Mouse (Mus musculus) hindbrain, embryonic 15.5 days (tissue): ENCODE measurements at regions not wholly inside any gene's neighbourhood (a gene's known extent, or its start where the extent isn't known, plus 50 kb on each side); places are given as distances from the start of the nearest gene placed in this dataset.

Experiments
- ATAC-seq: fragments of 200-750 bp; cut with Nextera tagmentation; 2 replicates; pipeline ENCODE4 v1.8.0; 2017; ENCODE audit warnings: low read depth, moderate number of reproducible peaks, moderate TSS enrichment; ENCODE audit not compliant: low FRiP score
- H3K27ac ChIP-seq: fragments of 300-500 bp; sonication (generic); replicated peaks from 2 replicates; pipeline ENCODE4 v1.5.1; 2015; ENCODE audit warnings: mild to moderate bottlenecking, inconsistent platforms
- H3K27me3 ChIP-seq: fragments of 300-500 bp; sonication (generic); 2 replicates; pipeline ENCODE4 v1.6.1; 2015; ENCODE audit warnings: control low read depth, inconsistent platforms
- H3K36me3 ChIP-seq: fragments of 300-500 bp; sonication (generic); 2 replicates; pipeline ENCODE4 v1.6.1; 2015; ENCODE audit warnings: control low read depth, inconsistent platforms
- H3K4me1 ChIP-seq: fragments of 300-500 bp; sonication (generic); replicated peaks from 2 replicates; pipeline ENCODE4 v1.6.1; 2015; ENCODE audit warnings: control low read depth, inconsistent platforms
- H3K4me2 ChIP-seq: fragments of 300-500 bp; sonication (generic); 2 replicates; pipeline ENCODE4 v1.6.1; 2015; ENCODE audit warnings: moderate library complexity, mild to moderate bottlenecking, inconsistent platforms
- H3K4me3 ChIP-seq: fragments of 300-500 bp; sonication (generic); 2 replicates; pipeline ENCODE4 v1.5.1; 2015; ENCODE audit warnings: mild to moderate bottlenecking, inconsistent platforms
- H3K9ac ChIP-seq: fragments of 300-500 bp; sonication (generic); 2 replicates; pipeline ENCODE4 v1.6.1; 2015; ENCODE audit warnings: inconsistent platforms
- H3K9me3 ChIP-seq: fragments of 300-500 bp; sonication (generic); 2 replicates; pipeline ENCODE4 v1.6.1; 2016; ENCODE audit warnings: control low read depth, inconsistent platforms
- WGBS: fragments of 180-500 bp; shearing (Covaris S2); methylation state at CpG from one replicate; pipeline ENCODE4 v1.1.7; 2015; 5-methylcytosine and 5-hydroxymethylcytosine counted together

DNA sequence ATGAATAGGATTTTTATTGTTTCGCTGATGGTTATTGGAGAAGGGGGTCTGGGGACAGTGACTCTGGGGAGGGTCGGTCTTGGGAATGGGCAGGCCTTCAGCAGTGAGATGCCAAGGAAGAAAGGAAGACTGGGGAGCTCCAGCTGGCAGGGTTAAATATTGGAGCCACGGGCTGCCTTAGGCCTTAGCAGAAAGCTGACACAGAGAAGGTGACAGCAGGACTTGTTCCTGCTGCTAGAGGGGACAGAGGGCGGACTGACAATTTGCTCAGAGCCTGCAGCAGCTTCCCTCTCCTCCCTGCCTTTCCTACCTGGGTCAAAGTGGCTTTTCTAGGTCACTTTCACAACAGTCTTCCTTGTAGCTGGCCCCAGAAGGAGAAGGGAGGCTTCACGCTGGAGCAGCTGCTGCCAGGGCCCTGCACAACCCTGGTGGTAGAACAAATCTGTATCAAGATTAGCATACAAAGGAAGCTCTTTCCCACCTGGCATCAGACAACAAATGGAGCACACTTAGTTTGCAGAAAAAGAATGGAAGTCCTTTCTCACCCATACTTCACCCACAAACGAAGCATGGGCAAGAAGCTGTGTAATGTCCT lies 130.2 kb downstream of the Gadd45g start:
- Histone ChIP-seq H3K27me3 (no peaks in the 10 kb centered on the region), H3K4me1 (peaks cover 8% of the 10 kb centered on the region; the same call in 1 of the 2 replicates), H3K4me2 (no peak overlapping the region), H3K27ac (no peak overlapping the region), H3K4me3 (no peak overlapping the region), H3K9ac (no peak overlapping the region), H3K36me3 (no peaks in the 10 kb centered on the region), H3K9me3 (no peaks in the 10 kb centered on the region)
- 63% methylated on average over 6 of the region's 6 CpGs for WGBS
- no peak for ATAC-seq

DNA sequence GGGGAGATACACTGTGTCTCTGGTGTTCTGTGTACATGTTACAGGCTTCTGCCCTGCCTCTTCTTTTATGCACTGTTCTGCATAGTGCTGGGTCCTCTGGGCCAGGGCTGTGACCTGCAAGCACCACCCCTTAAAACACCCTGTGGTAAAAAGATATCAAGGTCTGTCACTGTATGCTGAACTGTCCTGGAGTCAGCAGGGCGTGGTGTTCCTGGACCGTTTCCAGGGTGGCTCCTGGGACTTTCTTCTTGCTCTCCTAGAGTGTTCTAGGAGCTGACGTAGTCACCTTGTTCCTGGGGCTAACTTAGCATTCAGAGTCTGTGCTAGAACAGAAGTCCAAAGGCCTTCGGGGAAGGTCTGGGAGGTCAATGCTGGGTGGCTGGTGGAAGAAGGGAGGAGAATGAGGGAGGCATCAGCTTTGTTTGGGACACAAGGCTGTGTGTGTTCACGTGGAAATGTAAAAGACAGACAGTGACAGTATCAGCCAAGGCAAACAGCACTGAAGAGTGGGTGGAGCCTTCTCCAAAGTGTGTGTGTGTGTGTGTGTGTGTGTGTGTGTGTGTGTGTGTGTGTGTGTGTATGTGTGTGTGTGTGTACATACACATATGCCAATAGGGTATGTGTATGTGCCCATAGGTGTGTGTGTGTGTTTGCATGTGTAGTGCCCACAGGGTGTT lies 133.0 kb downstream of the Gadd45g start:
- Histone ChIP-seq H3K27ac (no peak overlapping the region), H3K36me3 (no peaks in the 10 kb centered on the region), H3K4me2 (no peak overlapping the region), H3K27me3 (no peaks in the 10 kb centered on the region), H3K4me1 (peaks cover 8% of the 10 kb centered on the region; the same call in 1 of the 2 replicates), H3K9ac (no peak overlapping the region), H3K9me3 (no peaks in the 10 kb centered on the region), H3K4me3 (no peak overlapping the region)
- ATAC-seq = no peak
- WGBS = 74% methylated on average over 5 of the region's 5 CpGs

DNA sequence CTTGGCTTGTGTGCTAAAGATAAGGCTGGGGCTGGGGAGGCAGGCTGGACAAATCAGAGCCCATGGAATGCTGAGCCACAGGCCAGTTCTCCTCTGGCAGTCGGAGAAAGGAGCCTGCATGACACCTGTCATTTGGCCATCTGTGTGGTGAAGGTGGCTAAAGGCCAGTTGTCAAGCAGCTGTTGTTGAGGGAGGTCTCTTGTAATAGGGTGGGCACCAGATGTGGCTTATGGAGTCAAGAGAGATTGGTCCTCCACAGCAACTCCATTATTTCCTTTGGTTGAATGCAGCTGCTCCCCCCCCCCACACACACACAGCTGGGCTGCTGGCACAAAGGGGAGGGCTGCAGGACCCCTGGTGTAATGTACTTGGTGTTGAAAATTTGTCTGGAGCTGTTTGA lies 133.9 kb downstream of the Gadd45g start:
- 84% methylated on average over 1 of the region's 1 CpGs for WGBS
- no peak for ATAC-seq
- Histone ChIP-seq H3K4me1 (peaks cover 8% of the 10 kb centered on the region; the same call in 1 of the 2 replicates), H3K27me3 (no peaks in the 10 kb centered on the region), H3K4me2 (no peak overlapping the region), H3K27ac (no peak overlapping the region), H3K36me3 (no peaks in the 10 kb centered on the region), H3K4me3 (no peak overlapping the region), H3K9ac (no peak overlapping the region), H3K9me3 (no peaks in the 10 kb centered on the region)

GRCm38 (mm10) chr13:51983002-51983401 lies 136.5 kb downstream of the Gadd45g start:
- no peak overlapping the region for H3K4me2 ChIP-seq
- H3K4me3 ChIP-seq = no peak overlapping the region
- no peak overlapping the region for H3K9ac ChIP-seq
- H3K36me3 ChIP-seq = no peaks in the 10 kb centered on the region
- WGBS = 89% methylated on average over 8 of the region's 8 CpGs
- no peaks in the 10 kb centered on the region for H3K9me3 ChIP-seq
- no peaks in the 10 kb centered on the region for H3K4me1 ChIP-seq
- H3K27ac ChIP-seq = no peak overlapping the region
- no peaks in the 10 kb centered on the region for H3K27me3 ChIP-seq
- ATAC-seq = no peak

GRCm38 (mm10) chr13:51983575-51983974 lies 137.1 kb downstream of the Gadd45g start:
- no peaks in the 10 kb centered on the region for H3K9me3 ChIP-seq
- no peaks in the 10 kb centered on the region for H3K27me3 ChIP-seq
- no peak overlapping the region for H3K4me2 ChIP-seq
- H3K27ac ChIP-seq = no peak overlapping the region
- no peak overlapping the region for H3K4me3 ChIP-seq
- 95% methylated on average over 5 of the region's 5 CpGs for WGBS
- H3K9ac ChIP-seq = no peak overlapping the region
- H3K4me1 ChIP-seq = no peaks in the 10 kb centered on the region
- ATAC-seq = no peak
- H3K36me3 ChIP-seq = no peaks in the 10 kb centered on the region

GRCm38 (mm10) chr13:51991339-51991738 lies 144.9 kb downstream of the Gadd45g start:
- no peak overlapping the region for H3K4me2 ChIP-seq
- ATAC-seq = no peak
- H3K27ac ChIP-seq = no peak overlapping the region
- no peaks in the 10 kb centered on the region for H3K36me3 ChIP-seq
- no peaks in the 10 kb centered on the region for H3K9me3 ChIP-seq
- H3K4me3 ChIP-seq = no peak overlapping the region
- H3K4me1 ChIP-seq = no peaks in the 10 kb centered on the region
- no peaks in the 10 kb centered on the region for H3K27me3 ChIP-seq
- WGBS = 88% methylated on average over 4 of the region's 4 CpGs
- no peak overlapping the region for H3K9ac ChIP-seq

DNA sequence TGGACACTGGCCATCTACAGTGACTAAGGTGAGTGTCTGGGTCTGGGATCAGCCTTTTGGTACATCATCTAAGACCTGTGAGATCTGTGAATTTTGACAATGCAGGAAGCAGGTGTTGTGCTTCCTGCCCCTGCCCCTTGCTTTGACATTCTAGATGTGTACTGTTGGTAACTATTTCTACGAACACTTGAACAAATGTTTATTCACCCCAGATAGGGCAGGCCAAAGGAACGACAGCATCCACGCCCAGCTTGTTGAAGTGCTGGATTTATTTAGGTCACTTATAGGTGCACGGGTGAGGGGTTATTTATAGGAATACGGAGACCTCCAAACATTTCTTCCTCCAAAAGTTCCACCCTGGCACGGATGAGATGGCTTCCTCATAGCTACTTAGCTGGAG lies 146.4 kb downstream of the Gadd45g start:
- ATAC-seq = no peak
- H3K27ac ChIP-seq = no peak overlapping the region
- H3K36me3 ChIP-seq = no peaks in the 10 kb centered on the region
- WGBS = 86% methylated on average over 6 of the region's 6 CpGs
- no peaks in the 10 kb centered on the region for H3K9me3 ChIP-seq
- H3K4me1 ChIP-seq = no peaks in the 10 kb centered on the region
- no peak overlapping the region for H3K9ac ChIP-seq
- no peak overlapping the region for H3K4me2 ChIP-seq
- no peaks in the 10 kb centered on the region for H3K27me3 ChIP-seq
- no peak overlapping the region for H3K4me3 ChIP-seq

- no peak overlapping the region for H3K4me3 ChIP-seq
- H3K36me3 ChIP-seq = no peaks in the 10 kb centered on the region
- ATAC-seq = no peak
- H3K9me3 ChIP-seq = no peaks in the 10 kb centered on the region
- no peak overlapping the region for H3K27ac ChIP-seq
- H3K9ac ChIP-seq = no peak overlapping the region
- H3K4me2 ChIP-seq = no peak overlapping the region
- H3K27me3 ChIP-seq = no peaks in the 10 kb centered on the region
- WGBS = 74% methylated on average over 4 of the region's 4 CpGs
- no peaks in the 10 kb centered on the region for H3K4me1 ChIP-seq
Observed at GRCm38 (mm10) chr13:51996163-51996562, 149.7 kb downstream of the Gadd45g start.

- Histone ChIP-seq H3K36me3 (no peaks in the 10 kb centered on the region), H3K27me3 (no peaks in the 10 kb centered on the region), H3K9ac (no peak overlapping the region), H3K4me3 (no peak overlapping the region), H3K9me3 (no peaks in the 10 kb centered on the region), H3K27ac (no peak overlapping the region), H3K4me1 (no peaks in the 10 kb centered on the region), H3K4me2 (no peak overlapping the region)
- no peak for ATAC-seq
- WGBS = 96% methylated on average over 7 of the region's 7 CpGs
Observed at GRCm38 (mm10) chr13:51998542-51998941, 152.1 kb downstream of the Gadd45g start.

GRCm38 (mm10) chr13:52001811-52002210 lies 155.3 kb downstream of the Gadd45g start:
- Histone ChIP-seq H3K27me3 (no peaks in the 10 kb centered on the region), H3K9me3 (no peaks in the 10 kb centered on the region), H3K9ac (no peak overlapping the region), H3K27ac (no peak overlapping the region), H3K36me3 (no peaks in the 10 kb centered on the region), H3K4me1 (no peaks in the 10 kb centered on the region), H3K4me3 (no peak overlapping the region), H3K4me2 (no peak overlapping the region)
- 85% methylated on average over 12 of the region's 12 CpGs for WGBS
- no peak for ATAC-seq

- no peaks in the 10 kb centered on the region for H3K4me1 ChIP-seq
- WGBS = 84% methylated on average over 5 of the region's 5 CpGs
- no peak for ATAC-seq
- H3K27ac ChIP-seq = no peak overlapping the region
- H3K4me2 ChIP-seq = no peak overlapping the region
- no peaks in the 10 kb centered on the region for H3K27me3 ChIP-seq
- no peaks in the 10 kb centered on the region for H3K36me3 ChIP-seq
- H3K9me3 ChIP-seq = no peaks in the 10 kb centered on the region
- no peak overlapping the region for H3K9ac ChIP-seq
- no peak overlapping the region for H3K4me3 ChIP-seq
Observed at GRCm38 (mm10) chr13:52003946-52004539, 157.6 kb downstream of the Gadd45g start.

DNA sequence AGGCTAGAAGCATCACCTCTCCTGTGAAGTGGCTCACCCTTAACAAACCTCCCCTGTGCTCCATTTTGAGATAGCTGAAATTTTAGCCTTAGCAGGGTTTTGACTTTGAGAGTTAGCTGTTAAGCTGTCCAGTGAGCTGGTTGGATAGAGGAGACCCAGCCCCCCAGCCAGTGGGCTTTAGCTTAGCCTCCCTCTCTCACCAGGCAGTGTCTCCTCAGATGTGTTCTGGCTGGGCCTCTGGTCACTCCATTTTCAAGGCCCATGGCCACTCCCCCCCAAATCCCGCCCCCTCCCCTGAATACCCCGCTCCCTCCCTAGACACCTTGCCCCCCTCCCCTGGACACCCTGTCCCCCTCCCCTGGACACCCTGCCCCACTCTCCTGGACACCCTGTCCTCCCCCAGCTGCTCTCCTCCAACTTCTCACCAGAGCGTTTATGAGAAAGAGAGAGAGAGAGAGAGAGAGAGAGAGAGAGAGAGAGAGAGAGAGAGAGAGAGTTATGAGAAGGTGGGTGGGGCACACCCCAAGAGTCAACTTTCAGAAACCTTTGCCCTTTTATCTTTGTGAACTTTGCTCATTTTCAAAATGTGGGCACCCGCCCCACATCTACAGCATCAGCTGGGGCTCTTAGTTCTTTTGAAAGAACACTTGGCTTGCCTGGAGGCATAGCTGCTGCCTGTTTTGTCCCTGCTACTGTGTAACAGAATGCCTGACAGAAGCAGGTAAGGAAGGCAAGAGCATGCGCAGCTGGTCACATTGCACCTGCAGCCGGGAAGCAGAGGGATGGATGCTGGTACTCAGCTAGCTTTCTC lies 161.3 kb downstream of the Gadd45g start:
- H3K9me3 ChIP-seq = no peaks in the 10 kb centered on the region
- WGBS = 76% methylated on average over 6 of the region's 6 CpGs

More for the DNA sequence above, 161.3 kb downstream of the Gadd45g start:
- no peaks in the 10 kb centered on the region for H3K27me3 ChIP-seq
- H3K4me3 ChIP-seq = no peak overlapping the region
- no peak for ATAC-seq
- H3K27ac ChIP-seq = no peak overlapping the region
- H3K4me1 ChIP-seq = no peaks in the 10 kb centered on the region
- H3K36me3 ChIP-seq = no peaks in the 10 kb centered on the region
- H3K9ac ChIP-seq = no peak overlapping the region
- no peak overlapping the region for H3K4me2 ChIP-seq
